Mouse (Mus musculus) C2C12 (cell line): Measurements from ENCODE around the gene Mbnl2.

Source experiments
- CEBPB ChIP-seq: IDR thresholded peaks from one replicate; pipeline ENCODE4 v1.6.1; 2011; ENCODE audit warnings: low read depth, mild to moderate bottlenecking, control low read depth, moderate library complexity
- CTCF ChIP-seq: IDR thresholded peaks from one replicate; pipeline ENCODE4 v1.5.1; 2011; ENCODE audit not compliant: control insufficient read depth, insufficient read depth, insufficient read length
- FOSL1 ChIP-seq: IDR thresholded peaks from one replicate; pipeline ENCODE4 v1.8.0; 2011; ENCODE audit warnings: mild to moderate bottlenecking, low read length; ENCODE audit not compliant: poor library complexity, insufficient read depth, severe bottlenecking
- MAX ChIP-seq: IDR thresholded peaks from one replicate; pipeline ENCODE4 v1.6.1; 2011; ENCODE audit warnings: mild to moderate bottlenecking, control low read depth
- MYOD1 ChIP-seq: IDR thresholded peaks from one replicate; pipeline ENCODE4 v1.6.1; 2011; ENCODE audit warnings: low read depth; ENCODE audit not compliant: control insufficient read depth, insufficient read length
- MYOG ChIP-seq: IDR thresholded peaks from one replicate; pipeline ENCODE4 v1.6.1; 2011; ENCODE audit not compliant: control insufficient read depth, insufficient read length; ENCODE audit errors: extremely low read depth
- USF1 ChIP-seq: IDR thresholded peaks from one replicate; pipeline ENCODE4 v1.6.1; 2011; ENCODE audit warnings: low read depth, mild to moderate bottlenecking, control low read depth, moderate library complexity

GRCm38 (mm10) chr14:120271096-120271495 lies 4.4 kb upstream of the Mbnl2 start:
- TF ChIP-seq CTCF (no peak), CEBPB (no peak), USF1 (no peak), MYOD1 (no peak), MYOG (no peak), MAX (no peak), FOSL1 (no peak)
